Mouse (Mus musculus) liver, adult 2 months (tissue): ENCODE measurements at regions not wholly inside any gene's neighbourhood (a gene's known extent, or its start where the extent isn't known, plus 50 kb on each side); places are given as distances from the start of the nearest gene placed in this dataset.

Source experiments
- CTCF ChIP-seq: fragments of 200-500 bp; IDR thresholded peaks from 2 replicates; pipeline ENCODE4 v1.5.1; 2011; ENCODE audit warnings: low read depth, low read length, control low read depth
- POLR2A ChIP-seq: fragments of 200-500 bp; IDR thresholded peaks from 2 replicates; pipeline ENCODE4 v1.6.1; 2011; ENCODE audit warnings: low read length, control low read depth; ENCODE audit not compliant: insufficient read depth; ENCODE audit errors: extremely low read depth

DNA sequence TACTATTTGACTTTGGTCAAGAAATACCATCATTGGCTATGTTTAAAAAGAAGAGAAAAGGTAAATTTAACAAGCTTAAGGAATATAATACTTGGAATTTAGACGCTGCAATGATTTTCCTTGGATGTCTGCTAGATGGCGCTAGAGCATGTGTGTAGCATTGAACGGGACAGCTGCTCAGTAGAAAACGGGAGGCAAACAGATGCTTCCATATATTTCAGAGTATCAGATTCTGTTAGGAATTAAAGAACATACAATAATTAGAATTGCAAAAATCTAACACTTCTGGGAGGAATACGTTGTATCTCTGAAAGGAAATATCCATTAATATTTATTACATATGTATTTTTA, 487.3 kb upstream of the Adam24 start:
- TF ChIP-seq CTCF (peak; percentile 56), POLR2A (no peak)
